Mouse (Mus musculus): ENCODE results near the gene Sept9. TPM values are rescaled to one million over a fixed set of nuclear protein-coding genes. Genes with fewer than 3 reads are reported as not detected.

Sept9 gene
- polyA plus RNA-seq, 1 experiment from 2014 or later, result 126 TPM

DNA sequence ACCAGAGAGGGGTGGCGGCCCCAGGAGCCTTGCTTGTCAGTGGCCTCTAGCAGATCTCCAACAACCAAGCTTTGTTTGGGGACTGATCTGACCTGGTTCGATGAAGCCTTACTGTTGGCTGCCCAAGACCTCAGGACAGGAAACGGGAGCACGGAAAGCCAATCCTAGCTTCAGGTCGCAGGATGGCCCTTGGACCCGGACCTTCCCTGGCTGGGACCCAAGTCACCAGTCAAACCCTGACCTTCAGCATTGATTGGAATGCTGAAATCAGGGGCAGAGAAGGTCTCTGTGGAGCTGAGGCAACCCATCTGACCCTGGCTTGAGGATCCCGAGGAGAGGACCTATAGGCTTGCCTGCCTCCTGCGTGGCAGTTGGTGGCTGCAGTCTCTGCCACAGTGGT lies 5.1 kb downstream of the Sept9 start:
- H3K4me2 ChIP-seq, result no peak overlapping the region
- no peak overlapping the region for H3K4me3 ChIP-seq (replicated peaks)
- H3K27me3 ChIP-seq, result peaks cover 15% of the 10 kb centered on the region
- 74% methylated on average over 8 of the region's 8 CpGs for WGBS
- no peak overlapping the region for H3K9ac ChIP-seq
- peaks cover 79% of the 10 kb centered on the region for H3K4me1 ChIP-seq
- ATAC-seq (replicated peaks; ENCODE audit: low FRiP score), result no peak
- no peaks in the 10 kb centered on the region for H3K9me3 ChIP-seq (replicated peaks)
- no peaks in the 10 kb centered on the region for H3K36me3 ChIP-seq
- peak overlapping the region; percentile 54; the same call in 1 of the 2 replicates for H3K27ac ChIP-seq

DNA sequence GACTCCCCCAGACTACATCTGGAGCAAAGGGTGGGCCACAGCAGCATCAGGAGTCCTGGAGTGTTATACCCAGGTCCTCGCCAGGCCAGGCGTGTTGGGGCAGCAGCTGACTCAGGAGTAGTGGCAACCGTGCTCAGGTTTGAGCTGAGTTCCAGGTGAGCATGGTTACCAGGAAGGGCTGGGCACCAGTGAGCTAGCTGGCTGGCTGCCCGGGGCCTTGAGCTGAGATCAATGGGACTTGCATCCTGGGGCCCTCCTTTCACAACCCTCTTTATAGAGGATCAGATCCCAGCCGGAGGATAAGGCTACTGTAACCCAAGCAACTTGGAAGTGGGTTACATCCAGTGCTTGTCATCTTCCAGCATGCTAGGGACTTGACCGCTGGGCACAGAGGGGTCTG lies 5.6 kb downstream of the Sept9 start:
- H3K27me3 ChIP-seq, result peaks cover 13% of the 10 kb centered on the region
- H3K4me3 ChIP-seq (replicated peaks), result no peak overlapping the region
- H3K4me1 ChIP-seq, result peaks cover 75% of the 10 kb centered on the region
- H3K27ac ChIP-seq, result peak overlapping the region; percentile 54; the same call in 1 of the 2 replicates
- 73% methylated on average over 6 of the region's 6 CpGs for WGBS
- ATAC-seq (replicated peaks; ENCODE audit: low FRiP score), result no peak
- no peaks in the 10 kb centered on the region for H3K36me3 ChIP-seq
- H3K9me3 ChIP-seq (replicated peaks), result no peaks in the 10 kb centered on the region
- H3K4me2 ChIP-seq, result no peak overlapping the region
- no peak overlapping the region for H3K9ac ChIP-seq

DNA sequence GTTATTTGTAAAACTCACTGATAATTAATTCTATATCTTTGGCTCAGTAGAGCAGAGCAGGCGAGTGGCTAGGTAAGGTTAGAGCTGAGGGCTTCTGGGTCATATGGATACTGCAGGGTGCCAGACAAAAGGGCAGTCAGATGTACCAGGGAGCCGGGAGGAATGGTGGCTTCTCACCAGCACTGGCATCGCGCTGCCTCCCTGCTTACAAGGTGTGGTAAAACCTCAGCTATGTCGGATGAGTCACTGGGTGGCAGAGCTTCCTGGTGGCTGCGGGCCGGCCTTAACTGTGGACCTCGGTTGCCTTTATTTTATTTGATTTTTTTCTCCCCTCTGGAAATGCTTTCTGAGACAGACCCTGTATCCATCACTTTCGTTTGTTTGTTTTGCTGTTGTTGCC lies 6.0 kb downstream of the Sept9 start:
- no peak overlapping the region for H3K9ac ChIP-seq
- H3K27me3 ChIP-seq, result peaks cover 13% of the 10 kb centered on the region
- ATAC-seq (replicated peaks; ENCODE audit: low FRiP score), result no peak
- no peaks in the 10 kb centered on the region for H3K9me3 ChIP-seq (replicated peaks)
- H3K4me3 ChIP-seq (replicated peaks), result no peak overlapping the region
- peaks cover 71% of the 10 kb centered on the region for H3K4me1 ChIP-seq
- no peak overlapping the region for H3K27ac ChIP-seq
- H3K4me2 ChIP-seq, result no peak overlapping the region
- no peaks in the 10 kb centered on the region for H3K36me3 ChIP-seq
- WGBS, result 74% methylated on average over 9 of the region's 9 CpGs

DNA sequence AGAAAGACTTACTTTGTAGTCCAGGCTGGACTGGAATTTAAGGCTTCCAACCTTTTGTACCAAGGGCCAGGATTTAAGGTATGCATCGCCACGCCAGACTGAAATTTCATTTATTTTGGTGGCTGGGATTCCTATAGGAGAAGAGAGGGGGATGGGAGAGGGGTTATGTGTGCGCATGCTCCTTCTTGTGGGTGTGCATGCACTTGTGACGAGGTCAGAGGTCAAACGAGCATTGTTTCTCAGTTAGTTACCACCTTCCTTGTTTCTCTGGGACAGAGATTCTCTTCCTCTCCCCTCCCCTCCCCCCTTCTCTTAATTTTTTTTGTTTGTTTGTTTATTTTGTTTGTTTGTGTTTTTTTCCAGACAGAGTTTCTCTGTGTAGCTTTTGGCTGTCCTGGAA lies 8.0 kb downstream of the Sept9 start:
- H3K36me3 ChIP-seq, result no peaks in the 10 kb centered on the region
- no peak overlapping the region for H3K4me2 ChIP-seq
- no peak overlapping the region for H3K9ac ChIP-seq
- H3K4me1 ChIP-seq, result peaks cover 60% of the 10 kb centered on the region
- no peaks in the 10 kb centered on the region for H3K9me3 ChIP-seq (replicated peaks)
- peak overlapping the region; percentile 82 for H3K27ac ChIP-seq
- no peak overlapping the region for H3K4me3 ChIP-seq (replicated peaks)
- no peak for ATAC-seq (replicated peaks; ENCODE audit: low FRiP score)
- H3K27me3 ChIP-seq, result no peaks in the 10 kb centered on the region
- 65% methylated on average over 5 of the region's 5 CpGs for WGBS

DNA sequence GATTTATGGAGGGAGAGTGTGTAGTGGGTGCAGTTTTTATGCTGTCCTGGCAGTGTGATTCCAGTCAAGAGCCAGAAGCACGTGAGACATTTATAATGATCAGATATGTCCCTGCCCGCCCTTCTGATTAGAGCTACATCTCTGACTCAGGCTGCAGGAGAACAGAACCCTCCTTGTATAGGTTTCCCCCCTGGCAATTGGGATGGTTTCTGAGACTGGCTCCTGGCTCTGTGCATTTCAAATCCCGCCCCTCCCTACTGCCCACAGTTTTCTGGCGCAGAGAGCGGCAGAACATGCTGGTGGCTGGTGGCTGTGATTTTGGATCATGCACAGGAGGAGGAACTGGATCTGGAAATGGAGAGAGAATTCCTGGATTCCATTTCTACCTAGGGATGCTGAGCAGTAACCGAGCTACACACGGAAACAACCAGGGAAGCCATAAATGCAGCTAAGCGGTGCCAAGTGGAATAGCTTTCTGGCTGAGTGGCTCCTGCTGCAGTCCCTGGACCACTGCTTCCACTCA lies 8.8 kb downstream of the Sept9 start:
- Histone ChIP-seq H3K9me3 (replicated peaks) (no peaks in the 10 kb centered on the region), H3K27me3 (no peaks in the 10 kb centered on the region), H3K9ac (no peak overlapping the region), H3K27ac (peak overlapping the region; percentile 82), H3K4me2 (no peak overlapping the region), H3K4me3 (replicated peaks) (no peak overlapping the region), H3K36me3 (no peaks in the 10 kb centered on the region), H3K4me1 (peaks cover 54% of the 10 kb centered on the region)
- no peak for ATAC-seq (replicated peaks; ENCODE audit: low FRiP score)
- WGBS, result 61% methylated on average over 8 of the region's 8 CpGs

DNA sequence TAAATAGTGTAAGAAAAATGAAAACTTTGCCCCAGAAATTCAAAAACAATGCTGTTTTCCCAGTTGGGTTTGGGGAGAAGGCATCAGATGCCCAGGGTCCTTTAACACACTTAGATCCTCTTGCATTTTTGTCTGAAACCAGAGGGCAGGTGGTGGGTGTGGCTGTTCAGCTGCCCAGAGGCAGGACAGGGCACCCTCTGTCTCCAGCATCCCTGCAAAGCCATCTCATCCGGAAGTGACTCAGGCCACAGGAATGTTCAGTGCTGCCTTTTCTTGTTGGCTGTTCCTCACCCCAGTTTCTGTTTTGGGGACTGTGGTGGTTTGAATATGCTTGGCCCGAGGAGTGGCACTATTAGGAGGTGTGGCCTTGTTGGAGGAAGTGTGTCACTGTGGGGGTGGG lies 17.3 kb downstream of the Sept9 start:
- H3K9me3 ChIP-seq (replicated peaks), result no peaks in the 10 kb centered on the region
- no peaks in the 10 kb centered on the region for H3K27me3 ChIP-seq
- no peak overlapping the region for H3K4me3 ChIP-seq (replicated peaks)
- peaks cover 6% of the 10 kb centered on the region; the same call in 1 of the 2 replicates for H3K4me1 ChIP-seq
- H3K4me2 ChIP-seq, result no peak overlapping the region
- H3K36me3 ChIP-seq, result no peaks in the 10 kb centered on the region
- ATAC-seq (replicated peaks; ENCODE audit: low FRiP score), result no peak
- 55% methylated on average over 2 of the region's 2 CpGs for WGBS
- no peak overlapping the region for H3K27ac ChIP-seq
- H3K9ac ChIP-seq, result no peak overlapping the region

DNA sequence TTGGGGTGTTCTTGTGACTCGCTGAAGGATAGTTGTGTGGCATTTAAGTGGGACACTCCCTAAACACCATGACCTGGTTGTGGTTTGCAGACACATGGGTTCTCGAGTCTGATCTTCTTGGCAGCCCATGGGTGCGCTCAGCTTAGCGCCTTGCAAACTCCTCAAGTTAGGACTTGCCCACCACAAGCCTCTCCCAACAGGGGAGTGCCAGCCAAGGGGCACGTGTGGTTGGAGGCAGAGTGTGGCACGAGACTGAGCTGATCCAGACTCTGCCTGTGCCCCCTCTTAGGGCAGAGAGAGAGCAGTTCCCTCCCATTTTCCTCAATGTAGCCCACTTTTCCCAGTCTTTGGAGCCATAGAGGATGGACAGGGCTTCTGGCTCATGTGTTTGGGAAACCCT lies 18.6 kb downstream of the Sept9 start:
- 86% methylated on average over 6 of the region's 6 CpGs for WGBS
- Histone ChIP-seq H3K27me3 (no peaks in the 10 kb centered on the region), H3K9ac (no peak overlapping the region), H3K4me3 (replicated peaks) (no peak overlapping the region), H3K9me3 (replicated peaks) (no peaks in the 10 kb centered on the region), H3K36me3 (no peaks in the 10 kb centered on the region), H3K27ac (no peak overlapping the region), H3K4me2 (no peak overlapping the region), H3K4me1 (peaks cover 12% of the 10 kb centered on the region; the same call in 1 of the 2 replicates)
- ATAC-seq (replicated peaks; ENCODE audit: low FRiP score), result no peak

DNA sequence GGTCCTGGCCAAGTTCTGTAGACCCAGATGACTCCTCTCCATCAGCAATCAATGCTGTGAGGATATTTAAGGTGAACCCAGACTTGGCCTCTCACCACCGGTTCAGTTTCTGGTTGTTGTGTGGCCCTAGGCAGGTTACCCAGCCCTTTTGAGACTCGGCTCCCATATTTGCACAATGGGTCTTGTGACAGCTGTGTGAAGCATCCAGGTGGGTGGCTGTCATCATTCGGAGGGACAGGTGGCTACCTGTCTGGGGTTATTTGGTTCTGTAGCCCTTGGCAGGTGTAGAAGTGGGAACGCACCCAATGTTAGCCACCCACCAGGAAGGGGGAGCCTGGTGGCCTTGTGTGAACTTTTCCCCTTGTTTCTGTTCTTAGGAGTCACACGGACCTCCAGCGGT lies 19.0 kb downstream of the Sept9 start:
- 91% methylated on average over 6 of the region's 6 CpGs for WGBS
- Histone ChIP-seq H3K9me3 (replicated peaks) (no peaks in the 10 kb centered on the region), H3K27ac (no peak overlapping the region), H3K4me3 (replicated peaks) (no peak overlapping the region), H3K36me3 (no peaks in the 10 kb centered on the region), H3K9ac (no peak overlapping the region), H3K4me1 (peaks cover 12% of the 10 kb centered on the region; the same call in 1 of the 2 replicates), H3K27me3 (no peaks in the 10 kb centered on the region), H3K4me2 (no peak overlapping the region)
- ATAC-seq (replicated peaks; ENCODE audit: low FRiP score), result no peak

DNA sequence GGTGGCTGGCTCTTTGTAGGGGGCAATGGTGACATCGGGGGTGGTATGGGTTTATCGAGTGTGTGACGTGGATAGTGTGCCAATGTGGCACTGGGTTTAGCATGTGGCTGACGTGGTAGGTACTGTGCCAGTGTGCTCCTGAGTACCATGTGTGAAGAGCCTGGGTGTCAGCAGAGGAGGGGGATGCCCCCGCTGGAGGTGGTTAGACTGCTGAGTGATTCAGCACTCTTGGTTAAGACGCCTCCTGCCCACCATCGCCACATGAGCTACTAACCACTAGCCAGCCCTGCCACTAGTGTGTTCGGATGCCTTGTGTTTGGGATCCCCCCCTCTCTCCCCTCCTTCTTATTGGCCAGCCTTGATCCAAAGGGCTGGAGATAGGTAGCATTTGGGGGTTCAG lies 21.3 kb downstream of the Sept9 start:
- Histone ChIP-seq H3K27ac (no peak overlapping the region), H3K27me3 (no peaks in the 10 kb centered on the region), H3K36me3 (no peaks in the 10 kb centered on the region), H3K4me2 (no peak overlapping the region), H3K9me3 (replicated peaks) (no peaks in the 10 kb centered on the region), H3K4me1 (peaks cover 16% of the 10 kb centered on the region), H3K9ac (no peak overlapping the region), H3K4me3 (replicated peaks) (no peak overlapping the region)
- 94% methylated on average over 8 of the region's 8 CpGs for WGBS
- no peak for ATAC-seq (replicated peaks; ENCODE audit: low FRiP score)

DNA sequence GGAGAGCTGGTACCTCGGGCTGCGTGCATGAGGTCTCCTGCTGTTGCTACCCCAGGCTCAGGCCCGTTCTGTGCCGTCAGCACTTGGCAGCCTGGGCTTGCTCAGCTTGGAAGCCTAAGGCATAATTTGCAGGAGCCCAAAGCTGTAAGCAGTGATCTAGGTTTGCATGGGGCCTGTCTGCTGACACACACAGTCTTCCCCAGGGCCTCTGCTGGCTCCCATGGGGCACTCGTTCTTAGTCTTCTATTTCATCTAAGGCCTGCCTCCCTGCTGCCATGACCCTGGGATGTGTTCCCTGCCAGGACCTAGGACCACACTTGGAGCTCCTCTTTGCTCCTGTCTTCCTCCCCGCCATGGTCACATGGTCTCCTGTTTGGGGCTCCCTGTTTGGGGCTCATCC lies 21.7 kb downstream of the Sept9 start:
- no peak for ATAC-seq (replicated peaks; ENCODE audit: low FRiP score)
- Histone ChIP-seq H3K4me1 (peaks cover 18% of the 10 kb centered on the region), H3K4me3 (replicated peaks) (no peak overlapping the region), H3K4me2 (no peak overlapping the region), H3K27ac (no peak overlapping the region), H3K27me3 (no peaks in the 10 kb centered on the region), H3K9ac (no peak overlapping the region), H3K36me3 (no peaks in the 10 kb centered on the region), H3K9me3 (replicated peaks) (no peaks in the 10 kb centered on the region)
- 79% methylated on average over 6 of the region's 6 CpGs for WGBS

DNA sequence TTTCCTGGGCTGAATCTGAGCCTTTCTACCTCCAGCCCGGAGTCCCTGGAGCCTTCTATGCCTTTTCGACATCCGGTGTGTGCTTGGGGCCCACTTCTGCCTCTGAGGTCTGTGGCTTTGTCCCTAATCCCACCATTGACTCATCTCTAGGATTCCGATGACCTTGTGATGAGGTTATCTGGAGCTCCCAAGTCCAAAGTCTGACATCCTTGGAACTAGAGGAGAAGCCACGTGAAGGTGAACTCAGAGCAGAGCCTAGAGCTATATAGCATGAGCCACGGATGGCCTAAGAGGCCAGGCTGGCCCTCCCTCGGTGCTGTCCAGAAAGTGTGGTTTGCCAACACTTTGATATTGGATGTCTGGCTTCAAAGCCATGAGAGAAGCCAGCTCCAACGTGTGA lies 23.4 kb downstream of the Sept9 start:
- H3K4me3 ChIP-seq (replicated peaks), result no peak overlapping the region
- H3K27ac ChIP-seq, result no peak overlapping the region
- no peak overlapping the region for H3K9ac ChIP-seq
- no peak for ATAC-seq (replicated peaks; ENCODE audit: low FRiP score)
- no peaks in the 10 kb centered on the region for H3K27me3 ChIP-seq
- peaks cover 21% of the 10 kb centered on the region for H3K4me1 ChIP-seq
- H3K9me3 ChIP-seq (replicated peaks), result no peaks in the 10 kb centered on the region
- WGBS, result 65% methylated on average over 8 of the region's 8 CpGs
- H3K36me3 ChIP-seq, result no peaks in the 10 kb centered on the region
- H3K4me2 ChIP-seq, result no peak overlapping the region

DNA sequence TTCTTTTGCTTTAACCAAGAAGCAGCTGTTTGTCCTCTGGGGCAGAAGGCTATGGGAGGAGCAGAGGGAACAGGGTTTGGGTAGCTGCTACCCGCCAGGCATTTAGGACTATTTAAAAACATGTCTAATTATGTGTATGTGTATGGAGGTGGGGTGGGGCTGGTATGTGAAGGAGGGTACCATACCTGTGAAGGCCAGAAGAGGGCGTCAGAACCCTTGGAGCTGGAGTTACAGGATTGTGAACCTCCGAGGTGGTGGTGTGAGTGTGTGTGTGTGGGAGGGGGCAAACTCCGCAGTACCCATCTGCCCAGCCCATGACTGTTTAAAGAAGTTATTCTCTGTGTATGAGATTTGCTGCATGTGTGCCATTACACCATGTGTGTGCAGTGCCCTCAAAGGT lies 25.3 kb downstream of the Sept9 start:
- H3K27me3 ChIP-seq, result no peaks in the 10 kb centered on the region
- no peak for ATAC-seq (replicated peaks; ENCODE audit: low FRiP score)
- WGBS, result 58% methylated on average over 4 of the region's 4 CpGs
- no peak overlapping the region for H3K4me2 ChIP-seq
- no peak overlapping the region for H3K4me3 ChIP-seq (replicated peaks)
- no peak overlapping the region for H3K27ac ChIP-seq
- H3K9ac ChIP-seq, result no peak overlapping the region
- H3K36me3 ChIP-seq, result no peaks in the 10 kb centered on the region
- no peaks in the 10 kb centered on the region for H3K9me3 ChIP-seq (replicated peaks)
- peaks cover 25% of the 10 kb centered on the region for H3K4me1 ChIP-seq

DNA sequence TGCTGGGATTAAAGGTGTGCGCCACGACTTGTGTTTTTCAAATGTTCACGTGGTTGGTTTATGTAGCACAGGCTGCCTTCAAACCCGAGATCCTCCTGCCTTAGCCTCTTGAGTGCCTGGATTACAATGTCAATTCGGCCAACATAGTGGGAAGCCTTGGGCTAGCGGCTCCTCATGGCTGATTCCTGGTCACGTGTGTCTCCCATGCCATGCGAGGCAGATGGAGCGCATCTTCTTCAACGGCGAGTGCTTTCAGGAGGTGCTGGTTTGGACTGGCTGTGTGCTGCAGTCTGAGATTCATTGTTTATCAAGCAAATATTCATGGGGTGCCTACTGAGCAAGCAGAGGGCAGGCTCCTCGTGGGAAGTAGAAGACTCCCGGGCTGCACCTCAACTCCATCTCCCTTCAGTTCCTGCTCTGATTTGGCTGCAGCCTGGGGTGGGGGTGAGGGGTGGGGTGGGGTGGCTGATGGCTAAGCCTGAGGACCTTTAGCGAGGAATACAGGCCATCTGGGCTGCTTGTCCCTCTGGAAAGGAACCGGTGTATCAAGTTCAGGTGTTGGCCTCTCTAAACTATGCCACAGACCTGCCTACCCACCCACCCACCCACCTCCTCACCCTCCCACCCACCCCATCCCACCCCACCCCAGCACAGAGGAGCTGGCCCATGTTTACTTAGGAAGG lies 26.2 kb downstream of the Sept9 start:
- H3K4me3 ChIP-seq (replicated peaks), result no peak overlapping the region
- H3K9ac ChIP-seq, result no peak overlapping the region
- no peaks in the 10 kb centered on the region for H3K27me3 ChIP-seq
- no peak for ATAC-seq (replicated peaks; ENCODE audit: low FRiP score)
- H3K27ac ChIP-seq, result peak overlapping the region; percentile 48; the same call in 1 of the 2 replicates
- no peaks in the 10 kb centered on the region for H3K36me3 ChIP-seq
- WGBS, result 74% methylated on average over 15 of the region's 15 CpGs
- peaks cover 25% of the 10 kb centered on the region for H3K4me1 ChIP-seq
- no peaks in the 10 kb centered on the region for H3K9me3 ChIP-seq (replicated peaks)
- H3K4me2 ChIP-seq, result no peak overlapping the region

All from kidney, embryonic 15.5 days (tissue).